10 mouse cellular contexts compared by ENCODE assay signal in the genomic region with DNA sequence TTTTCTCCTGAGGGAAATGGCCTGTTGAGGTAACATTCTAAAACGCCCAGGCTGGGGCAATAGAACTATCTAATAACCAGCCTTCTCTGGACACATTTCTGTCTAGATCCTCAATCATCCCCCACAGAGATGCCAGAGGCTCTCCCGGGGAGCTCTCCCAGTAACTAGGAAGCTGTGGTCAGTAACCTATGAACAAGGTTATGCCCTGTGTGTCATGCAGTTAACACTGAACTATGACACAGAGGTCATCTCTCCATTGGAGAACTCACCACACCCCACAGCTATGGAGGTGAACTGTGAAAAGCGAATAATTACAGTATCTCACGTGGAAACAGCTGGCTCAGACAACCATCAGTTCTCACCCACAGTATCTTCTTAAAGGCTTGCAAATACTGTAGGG.
"Had no signal": no experiment of that assay in that cellular context is flagged by ENCODE, and none has a peak within 500 bp of the region (broad histone marks: within the 10 kb centered on the region; RNA-seq: fewer than 3 reads in every experiment).

No protein-coding gene starts in this region.

- H3K27me3 ChIP-seq: limb, embryonic 12.5 days; liver, embryonic 12.5 days; lung, embryonic 15.5 days; stomach, embryonic 15.5 days had no signal

- ATAC-seq: hindbrain, postnatal 0 days; liver, embryonic 12.5 days; midbrain, embryonic 13.5 days had no signal

- H3K27ac ChIP-seq: hindbrain, postnatal 0 days; layer of hippocampus, adult 2 months; limb, embryonic 12.5 days; liver, embryonic 12.5 days; lung, embryonic 15.5 days; midbrain, embryonic 13.5 days had no signal

- H3K4me3 ChIP-seq: layer of hippocampus, adult 2 months; limb, embryonic 12.5 days; liver, embryonic 12.5 days; lung, embryonic 15.5 days; midbrain, embryonic 13.5 days; stomach, embryonic 15.5 days had no signal

- DNase-seq: right cerebral cortex, postnatal 14 days; thymus, adult 2 months; thymus, postnatal 25 days had no signal

- H3K9me3 ChIP-seq: limb, embryonic 12.5 days; liver, embryonic 12.5 days; lung, embryonic 15.5 days; midbrain, embryonic 13.5 days; stomach, embryonic 15.5 days had no signal

- H3K9ac ChIP-seq: limb, embryonic 12.5 days; liver, embryonic 12.5 days; lung, embryonic 15.5 days; midbrain, embryonic 13.5 days; stomach, embryonic 15.5 days had no signal

- H3K4me2 ChIP-seq: limb, embryonic 12.5 days; liver, embryonic 12.5 days; lung, embryonic 15.5 days; midbrain, embryonic 13.5 days; stomach, embryonic 15.5 days had no signal

- H3K36me3 ChIP-seq: limb, embryonic 12.5 days; liver, embryonic 12.5 days; lung, embryonic 15.5 days; midbrain, embryonic 13.5 days; stomach, embryonic 15.5 days had no signal
